Mouse (Mus musculus) MN1 (cell line): ENCODE data around the gene Ankrd34a.

Source experiments
- DNase-seq: peaks from one replicate; pipeline ENCODE4 v3.0.0-alpha.2; 2016; ENCODE audit warnings: low spot score

Ankrd34a gene

GRCm38 (mm10) chr3:96563267-96563666 lies 33.2 kb upstream of the Ankrd34a start:
- DNase-seq: no peak

GRCm38 (mm10) chr3:96563911-96564632 lies 32.4 kb upstream of the Ankrd34a start:
- DNase-seq: no peak

- DNase-seq: no peak
These were observed 31.8 kb upstream of the Ankrd34a start for GRCm38 (mm10) chr3:96564633-96565032.

- DNase-seq: no peak
These were observed 31.3 kb upstream of the Ankrd34a start for GRCm38 (mm10) chr3:96565105-96565504.

- no peak for DNase-seq
These were observed 29.6 kb upstream of the Ankrd34a start for GRCm38 (mm10) chr3:96566661-96567450.

- no peak for DNase-seq
These were observed 27.8 kb upstream of the Ankrd34a start for GRCm38 (mm10) chr3:96568605-96569004.

- no peak for DNase-seq
These were observed 26.9 kb upstream of the Ankrd34a start for GRCm38 (mm10) chr3:96569506-96569905.

- no peak for DNase-seq
These were observed 26.4 kb upstream of the Ankrd34a start for GRCm38 (mm10) chr3:96569966-96570605.

- no peak for DNase-seq
These were observed 25.8 kb upstream of the Ankrd34a start for GRCm38 (mm10) chr3:96570643-96571042.

GRCm38 (mm10) chr3:96571336-96571735 lies 25.1 kb upstream of the Ankrd34a start:
- DNase-seq: no peak

- no peak for DNase-seq
These were observed 24.3 kb upstream of the Ankrd34a start for GRCm38 (mm10) chr3:96571896-96572698.

GRCm38 (mm10) chr3:96573611-96574511 lies 22.6 kb upstream of the Ankrd34a start:
- no peak for DNase-seq

- DNase-seq: no peak
These were observed 21.0 kb upstream of the Ankrd34a start for GRCm38 (mm10) chr3:96575272-96575984.

GRCm38 (mm10) chr3:96576005-96576658 lies 20.3 kb upstream of the Ankrd34a start:
- DNase-seq: peak; percentile 76

GRCm38 (mm10) chr3:96576690-96577541 lies 19.5 kb upstream of the Ankrd34a start, which contains the start of gene Gm16253:
Gm16253 (plus strand) TSS chr3:96576984.
- peak; percentile 98 for DNase-seq

- no peak for DNase-seq
These were observed 18.9 kb upstream of the Ankrd34a start for GRCm38 (mm10) chr3:96577566-96577965.

- no peak for DNase-seq
These were observed 17.7 kb upstream of the Ankrd34a start for GRCm38 (mm10) chr3:96578561-96579238.

GRCm38 (mm10) chr3:96579239-96579750 lies 17.1 kb upstream of the Ankrd34a start:
- no peak for DNase-seq
